Mouse (Mus musculus) midbrain, embryonic 10.5 days (tissue): ENCODE measurements around the gene Etv6. TPM values are rescaled to one million over a fixed set of nuclear protein-coding genes. Genes with fewer than 3 reads are reported as not detected.

Source experiments
- DNase-seq: peaks from one replicate; pipeline ENCODE4 v3.0.0-alpha.2; 2017; ENCODE audit warnings: low spot score
- H3K27ac ChIP-seq: fragments of 300-500 bp; sonication (generic); replicated peaks from 2 replicates; pipeline ENCODE4 v1.5.1; 2016; ENCODE audit warnings: mild to moderate bottlenecking
- H3K27me3 ChIP-seq: fragments of 300-500 bp; sonication (generic); 2 replicates; pipeline ENCODE4 v1.6.1; 2016; ENCODE audit warnings: low read depth, mild to moderate bottlenecking; ENCODE audit not compliant: poor library complexity, severe bottlenecking
- H3K36me3 ChIP-seq: fragments of 300-500 bp; sonication (generic); 2 replicates; pipeline ENCODE4 v1.6.1; 2016; ENCODE audit warnings: mild to moderate bottlenecking, moderate library complexity
- H3K4me1 ChIP-seq: fragments of 300-500 bp; sonication (generic); 2 replicates; pipeline ENCODE4 v1.6.1; 2016
- H3K4me3 ChIP-seq: fragments of 300-500 bp; sonication (generic); 2 replicates; pipeline ENCODE4 v1.5.1; 2016; ENCODE audit warnings: mild to moderate bottlenecking, moderate library complexity
- H3K9me3 ChIP-seq: fragments of 300-500 bp; sonication (generic); replicated peaks from 2 replicates; pipeline ENCODE4 v1.6.1; 2016; ENCODE audit warnings: mild to moderate bottlenecking
- WGBS: fragments of 180-500 bp; shearing (Covaris S2); methylation state at CpG from one replicate; pipeline ENCODE4 v1.1.7; 2016; 5-methylcytosine and 5-hydroxymethylcytosine counted together
- polyA plus RNA-seq: library from polyadenylated mRNA; unstranded; fragments of >200 nt; fragmentation: Nextera tagmentation; extraction: Ambion mirVana; gene quantifications from 2 replicates; pipeline ENCODE4 v1.2.1, GENCODE M21; 2016

Gene Etv6
- polyA plus RNA-seq, 1 experiment from 2014 or later, result 12.6 TPM

DNA sequence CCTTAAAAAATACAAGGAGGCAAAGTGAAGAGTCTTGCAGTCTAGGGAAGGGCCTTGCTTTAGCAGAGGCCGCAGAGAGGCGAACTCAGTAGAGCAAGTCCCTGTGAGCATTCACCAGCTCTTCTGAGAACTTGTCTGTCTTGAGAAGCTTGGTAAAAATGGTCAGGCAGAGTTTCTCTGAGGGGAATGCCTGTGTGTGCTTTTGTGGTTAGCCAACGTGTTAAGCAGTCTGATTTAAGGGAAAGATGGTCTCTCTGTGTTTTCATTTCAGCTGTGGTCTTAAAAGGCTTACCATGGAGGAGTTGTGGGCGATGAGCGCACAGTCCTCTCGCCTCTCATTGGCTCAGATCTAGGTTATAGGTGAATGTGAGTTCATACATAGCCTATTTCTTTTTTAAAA, 12.5 kb downstream of the Etv6 start:
- Histone ChIP-seq H3K36me3 (peaks cover 28% of the 10 kb centered on the region), H3K9me3 (no peaks in the 10 kb centered on the region), H3K4me1 (peaks cover 44% of the 10 kb centered on the region), H3K4me3 (no peak overlapping the region), H3K27me3 (no peaks in the 10 kb centered on the region), H3K27ac (no peak overlapping the region)
- DNase-seq, result no peak
- 94% methylated on average over 6 of the region's 6 CpGs for WGBS

DNA sequence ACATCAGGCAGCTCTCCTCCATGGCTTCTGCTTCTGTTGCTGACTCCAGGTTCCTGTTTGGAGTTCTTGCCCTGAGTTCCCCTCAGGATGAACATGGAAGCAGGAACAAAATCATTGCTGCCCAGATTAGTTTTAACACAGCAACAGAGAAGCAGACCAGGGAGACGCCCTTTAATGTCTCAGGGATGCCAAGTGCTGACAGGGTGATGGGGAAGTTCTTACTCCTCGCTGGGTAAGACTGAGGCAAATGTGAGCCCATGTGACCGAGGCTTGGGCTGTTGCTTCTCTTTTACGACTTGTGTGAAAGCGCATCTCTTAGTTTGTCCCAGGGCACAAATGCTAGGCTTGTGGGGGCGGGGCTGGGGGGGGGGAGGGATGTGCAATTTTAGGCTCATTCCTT, 13.5 kb downstream of the Etv6 start:
- DNase-seq, result no peak
- H3K9me3 ChIP-seq, result no peaks in the 10 kb centered on the region
- peaks cover 35% of the 10 kb centered on the region for H3K4me1 ChIP-seq
- no peak overlapping the region for H3K27ac ChIP-seq
- no peak overlapping the region for H3K4me3 ChIP-seq
- H3K27me3 ChIP-seq, result no peaks in the 10 kb centered on the region
- 90% methylated on average over 6 of the region's 6 CpGs for WGBS
- peaks cover 28% of the 10 kb centered on the region for H3K36me3 ChIP-seq

DNA sequence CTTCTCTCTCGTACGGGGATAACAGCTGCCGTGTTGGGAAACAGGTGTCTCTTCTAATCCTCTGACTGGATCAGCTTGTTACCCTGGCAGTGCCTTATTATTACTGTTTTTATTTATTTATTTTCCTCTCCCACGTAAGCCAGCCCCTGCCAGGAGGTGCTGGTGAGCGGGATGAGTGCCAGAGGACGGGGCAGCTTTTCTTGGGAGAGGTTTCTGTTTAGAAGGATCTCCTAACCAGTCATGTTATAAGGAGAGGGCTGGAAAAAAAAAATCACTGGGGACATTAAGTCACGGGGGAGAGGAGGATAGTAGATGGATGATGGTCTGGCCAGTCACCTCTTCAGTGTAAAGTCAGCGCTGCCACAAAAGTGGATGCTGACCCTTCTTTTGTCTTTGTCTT, 15.0 kb downstream of the Etv6 start:
- DNase-seq, result no peak
- Histone ChIP-seq H3K4me3 (no peak overlapping the region), H3K27ac (no peak overlapping the region), H3K27me3 (no peaks in the 10 kb centered on the region), H3K4me1 (peaks cover 20% of the 10 kb centered on the region), H3K9me3 (no peaks in the 10 kb centered on the region), H3K36me3 (peaks cover 35% of the 10 kb centered on the region)
- 89% methylated on average over 8 of the region's 8 CpGs for WGBS

DNA sequence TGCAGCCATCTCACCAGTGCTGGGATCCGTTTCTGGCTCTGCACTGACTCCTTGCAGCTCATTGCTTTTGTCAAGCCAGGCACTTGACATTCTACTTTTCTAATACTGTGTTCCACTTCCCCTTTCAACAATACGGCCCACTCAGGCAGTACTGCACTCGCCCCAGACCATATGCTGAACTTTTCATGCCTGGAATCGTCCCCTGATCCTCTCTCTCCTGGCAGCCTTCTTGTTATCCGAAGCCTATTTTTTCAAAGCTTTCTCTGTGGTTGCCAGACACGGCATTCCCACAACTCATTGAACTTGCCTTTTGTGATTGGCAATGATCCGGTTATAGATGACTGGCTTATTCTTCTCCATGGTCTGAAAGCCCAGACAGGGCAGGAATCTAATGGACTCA, 16.4 kb downstream of the Etv6 start:
- Histone ChIP-seq H3K4me3 (no peak overlapping the region), H3K36me3 (peaks cover 33% of the 10 kb centered on the region), H3K4me1 (peaks cover 7% of the 10 kb centered on the region), H3K27me3 (no peaks in the 10 kb centered on the region), H3K27ac (no peak overlapping the region), H3K9me3 (no peaks in the 10 kb centered on the region)
- DNase-seq, result no peak
- 85% methylated on average over 7 of the region's 7 CpGs for WGBS

DNA sequence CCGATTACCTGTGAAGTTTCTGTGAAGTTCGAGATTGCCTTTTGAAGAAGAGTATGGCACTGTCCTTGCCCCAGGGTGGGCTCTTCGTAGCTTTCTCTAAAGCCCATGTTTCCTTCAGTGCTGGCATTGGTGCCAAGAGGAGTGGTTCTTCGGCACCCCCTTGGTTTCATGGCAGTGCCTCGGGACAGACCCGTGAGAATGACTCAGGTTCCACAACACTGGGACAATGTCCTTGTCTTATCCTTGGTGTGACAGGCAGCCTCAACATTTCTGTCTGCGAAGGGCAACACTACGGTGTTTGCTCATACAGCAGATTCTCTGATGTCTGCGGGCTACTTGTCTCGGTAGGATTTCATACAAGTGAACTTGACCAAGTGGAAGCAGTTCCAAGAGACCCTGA, 17.6 kb downstream of the Etv6 start:
- DNase-seq, result no peak
- no peak overlapping the region for H3K4me3 ChIP-seq
- peaks cover 4% of the 10 kb centered on the region; the same call in 1 of the 2 replicates for H3K4me1 ChIP-seq
- no peak overlapping the region for H3K27ac ChIP-seq
- 96% methylated on average over 10 of the region's 10 CpGs for WGBS
- no peaks in the 10 kb centered on the region for H3K9me3 ChIP-seq
- H3K27me3 ChIP-seq, result no peaks in the 10 kb centered on the region
- peaks cover 23% of the 10 kb centered on the region for H3K36me3 ChIP-seq

DNA sequence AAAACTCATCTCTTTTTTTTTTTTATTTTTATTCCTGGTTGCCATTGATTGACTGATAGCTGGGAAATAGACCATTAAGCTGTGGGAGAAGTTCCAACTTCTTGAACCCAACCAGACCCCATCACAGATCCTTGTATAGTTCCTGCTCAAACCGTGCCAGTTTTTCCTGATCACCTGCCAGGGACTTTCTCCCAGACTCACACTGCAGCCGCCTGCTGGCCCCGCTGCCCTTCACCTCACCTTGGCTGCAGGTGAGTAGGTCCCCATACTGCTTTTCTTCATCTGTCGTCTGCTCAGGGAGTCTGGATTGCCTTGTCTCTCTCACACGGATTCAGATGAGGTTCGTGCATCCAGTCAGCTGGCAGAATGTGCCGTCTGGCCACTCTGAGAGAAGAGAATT, 18.1 kb downstream of the Etv6 start:
- no peak overlapping the region for H3K27ac ChIP-seq
- H3K4me3 ChIP-seq, result no peak overlapping the region
- 91% methylated on average over 7 of the region's 7 CpGs for WGBS

DNA sequence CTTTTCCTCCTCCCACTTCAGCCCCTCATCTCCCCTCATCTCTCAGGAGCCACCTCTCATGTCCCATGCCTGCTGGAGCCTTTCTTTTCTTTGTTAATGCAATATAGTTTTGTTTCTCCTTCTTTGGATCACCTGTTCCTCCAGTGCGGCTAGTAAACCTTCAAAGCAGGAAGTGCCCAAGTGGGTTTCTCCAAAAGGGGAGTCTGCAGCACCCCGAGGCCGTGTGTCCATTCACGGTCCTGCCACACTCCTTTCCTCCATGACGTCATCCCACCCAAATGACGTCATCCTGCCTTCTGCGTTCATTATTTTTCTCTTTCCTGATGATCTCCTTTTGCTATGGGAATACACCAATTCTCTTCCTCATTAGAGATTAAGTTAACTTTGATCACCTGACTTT, 20.1 kb downstream of the Etv6 start:
- Histone ChIP-seq H3K4me3 (no peak overlapping the region), H3K27ac (no peak overlapping the region)
- DNase-seq, result no peak

More for the DNA sequence above, 18.1 kb downstream of the Etv6 start:
- Histone ChIP-seq H3K36me3 (peaks cover 23% of the 10 kb centered on the region), H3K27me3 (no peaks in the 10 kb centered on the region), H3K4me1 (peaks cover 8% of the 10 kb centered on the region), H3K9me3 (no peaks in the 10 kb centered on the region)
- no peak for DNase-seq

DNA sequence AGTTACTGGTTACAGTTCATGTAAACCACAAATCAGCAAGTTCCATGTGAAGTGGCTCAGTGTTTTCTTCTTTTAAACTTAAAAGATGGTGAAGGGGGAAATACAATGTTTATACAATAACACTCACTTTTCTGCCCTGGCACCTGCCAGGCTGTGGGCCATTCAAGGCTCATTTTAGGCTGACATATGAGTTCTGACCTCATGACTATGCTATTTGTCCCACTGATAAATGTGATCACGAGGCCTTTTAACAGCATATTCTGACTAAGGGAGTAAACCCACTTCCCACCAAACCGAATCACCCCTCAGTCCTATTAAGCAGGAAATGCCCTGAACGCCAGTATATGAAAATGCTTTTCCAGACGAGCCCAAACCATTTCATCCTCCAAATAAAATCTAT, 23.0 kb downstream of the Etv6 start:
- Histone ChIP-seq H3K27me3 (no peaks in the 10 kb centered on the region), H3K27ac (no peak overlapping the region), H3K4me3 (no peak overlapping the region), H3K9me3 (no peaks in the 10 kb centered on the region), H3K36me3 (peaks cover 11% of the 10 kb centered on the region; the same call in 1 of the 2 replicates), H3K4me1 (peaks cover 29% of the 10 kb centered on the region)
- no peak for DNase-seq
- WGBS, result 85% methylated on average over 4 of the region's 4 CpGs

More for the DNA sequence above, 20.1 kb downstream of the Etv6 start:
- 96% methylated on average over 7 of the region's 7 CpGs for WGBS
- Histone ChIP-seq H3K27me3 (no peaks in the 10 kb centered on the region), H3K36me3 (peaks cover 13% of the 10 kb centered on the region), H3K4me1 (peaks cover 28% of the 10 kb centered on the region), H3K9me3 (no peaks in the 10 kb centered on the region)

DNA sequence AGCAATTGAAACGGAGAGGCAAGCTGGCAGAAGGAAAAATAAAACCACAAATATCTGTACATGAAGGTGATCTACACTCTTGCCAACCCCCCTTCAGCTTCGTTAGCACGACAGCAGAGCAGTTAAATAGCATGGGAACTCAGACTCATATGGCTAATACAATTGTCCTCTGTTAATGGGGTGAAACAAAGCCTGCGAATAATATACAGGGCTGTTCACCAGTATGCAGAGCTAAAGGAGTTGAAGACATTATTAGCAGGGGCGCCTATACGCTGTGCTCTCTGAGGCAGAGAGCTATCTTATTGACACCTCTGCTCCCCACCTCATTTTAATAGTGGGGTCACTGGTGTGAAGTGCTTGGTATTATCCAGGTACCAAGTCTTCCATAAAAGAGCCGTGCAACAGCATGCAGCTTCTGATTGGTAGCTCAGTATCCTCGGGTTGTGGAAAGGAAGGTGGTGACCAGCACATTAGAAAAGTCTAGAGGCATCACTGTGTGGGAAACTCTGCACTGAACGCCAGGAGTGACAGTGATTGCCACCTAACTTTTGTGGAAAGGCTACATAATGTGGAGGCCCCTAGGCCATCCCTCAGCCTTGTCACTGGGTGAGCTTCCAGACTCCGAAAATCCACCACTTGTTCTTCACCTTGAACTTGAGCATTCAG, 23.5 kb downstream of the Etv6 start:
- WGBS, result 85% methylated on average over 10 of the region's 10 CpGs
- no peak overlapping the region for H3K4me3 ChIP-seq
- H3K4me1 ChIP-seq, result peaks cover 29% of the 10 kb centered on the region
- DNase-seq, result no peak
- no peaks in the 10 kb centered on the region for H3K9me3 ChIP-seq
- H3K27ac ChIP-seq, result no peak overlapping the region
- H3K36me3 ChIP-seq, result peaks cover 11% of the 10 kb centered on the region; the same call in 1 of the 2 replicates
- no peaks in the 10 kb centered on the region for H3K27me3 ChIP-seq

DNA sequence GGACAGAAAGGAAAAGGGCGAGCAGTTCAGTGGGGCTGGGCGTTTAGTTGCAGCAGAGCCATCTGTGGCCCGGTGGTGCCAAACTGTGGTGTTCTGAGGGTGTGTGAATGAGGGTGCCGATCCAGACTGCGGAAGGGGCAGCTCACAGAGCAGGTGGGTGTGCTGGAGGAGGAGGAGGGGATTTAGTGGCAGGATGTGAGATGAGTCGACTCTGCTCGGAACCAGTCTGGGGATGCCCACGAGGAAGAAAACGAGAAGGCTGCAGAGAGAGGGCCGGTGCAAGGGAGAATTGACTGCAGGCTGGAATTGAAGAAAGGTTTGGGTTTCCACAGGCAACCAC, 24.0 kb downstream of the Etv6 start:
- H3K27ac ChIP-seq, result no peak overlapping the region
- DNase-seq, result no peak
- 86% methylated on average over 10 of the region's 10 CpGs for WGBS

DNA sequence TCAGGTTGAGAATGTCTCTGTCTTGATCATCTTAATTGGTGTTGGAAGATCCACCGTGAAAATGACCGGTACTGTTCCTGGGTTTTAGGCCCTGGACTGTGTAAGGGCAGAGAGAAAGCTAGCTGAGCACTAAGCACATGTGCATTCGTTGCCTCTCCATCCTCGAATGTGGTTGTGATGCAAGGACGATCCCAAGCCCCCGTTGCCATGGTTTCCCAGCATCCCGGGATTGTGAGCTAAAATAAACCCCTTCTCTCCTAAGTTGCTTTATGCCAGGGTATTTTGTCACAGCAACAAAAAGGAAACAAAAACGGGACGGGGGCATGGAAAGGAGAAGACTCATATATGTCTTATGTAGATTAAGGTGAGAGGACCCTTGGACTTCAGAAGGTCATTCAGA, 24.5 kb downstream of the Etv6 start:
- Histone ChIP-seq H3K4me3 (no peak overlapping the region), H3K27me3 (no peaks in the 10 kb centered on the region), H3K27ac (no peak overlapping the region), H3K9me3 (no peaks in the 10 kb centered on the region), H3K36me3 (peaks cover 7% of the 10 kb centered on the region; the same call in 1 of the 2 replicates), H3K4me1 (peaks cover 29% of the 10 kb centered on the region)
- no peak for DNase-seq
- WGBS, result 81% methylated on average over 9 of the region's 9 CpGs

More for the DNA sequence above, 24.0 kb downstream of the Etv6 start:
- peaks cover 29% of the 10 kb centered on the region for H3K4me1 ChIP-seq
- H3K4me3 ChIP-seq, result no peak overlapping the region
- no peaks in the 10 kb centered on the region for H3K9me3 ChIP-seq
- H3K36me3 ChIP-seq, result peaks cover 9% of the 10 kb centered on the region; the same call in 1 of the 2 replicates
- no peaks in the 10 kb centered on the region for H3K27me3 ChIP-seq

DNA sequence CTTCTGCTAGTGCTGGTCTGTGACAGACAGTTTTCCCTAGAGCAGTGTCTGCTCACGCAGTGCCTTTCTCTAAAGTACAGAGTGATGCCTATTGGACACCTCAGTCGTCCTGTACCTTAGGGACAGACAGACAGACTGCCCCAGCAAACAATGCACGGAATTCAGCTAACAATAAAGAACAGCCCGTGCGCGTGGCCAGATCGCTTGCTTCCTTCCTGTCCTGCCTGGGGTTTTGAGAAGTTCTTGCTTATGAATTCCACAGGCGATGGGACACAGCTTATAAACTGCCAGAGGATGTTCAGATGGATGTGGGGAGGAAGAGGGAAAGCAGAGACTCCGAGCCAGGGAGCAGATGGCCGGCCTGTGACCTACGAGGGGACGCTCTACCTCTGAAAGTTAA, 25.3 kb downstream of the Etv6 start:
- H3K4me1 ChIP-seq, result peaks cover 29% of the 10 kb centered on the region
- peaks cover 6% of the 10 kb centered on the region; the same call in 1 of the 2 replicates for H3K36me3 ChIP-seq
- H3K4me3 ChIP-seq, result no peak overlapping the region
- H3K9me3 ChIP-seq, result no peaks in the 10 kb centered on the region
- WGBS, result 88% methylated on average over 12 of the region's 12 CpGs
- H3K27me3 ChIP-seq, result no peaks in the 10 kb centered on the region
- H3K27ac ChIP-seq, result no peak overlapping the region
- DNase-seq, result no peak

DNA sequence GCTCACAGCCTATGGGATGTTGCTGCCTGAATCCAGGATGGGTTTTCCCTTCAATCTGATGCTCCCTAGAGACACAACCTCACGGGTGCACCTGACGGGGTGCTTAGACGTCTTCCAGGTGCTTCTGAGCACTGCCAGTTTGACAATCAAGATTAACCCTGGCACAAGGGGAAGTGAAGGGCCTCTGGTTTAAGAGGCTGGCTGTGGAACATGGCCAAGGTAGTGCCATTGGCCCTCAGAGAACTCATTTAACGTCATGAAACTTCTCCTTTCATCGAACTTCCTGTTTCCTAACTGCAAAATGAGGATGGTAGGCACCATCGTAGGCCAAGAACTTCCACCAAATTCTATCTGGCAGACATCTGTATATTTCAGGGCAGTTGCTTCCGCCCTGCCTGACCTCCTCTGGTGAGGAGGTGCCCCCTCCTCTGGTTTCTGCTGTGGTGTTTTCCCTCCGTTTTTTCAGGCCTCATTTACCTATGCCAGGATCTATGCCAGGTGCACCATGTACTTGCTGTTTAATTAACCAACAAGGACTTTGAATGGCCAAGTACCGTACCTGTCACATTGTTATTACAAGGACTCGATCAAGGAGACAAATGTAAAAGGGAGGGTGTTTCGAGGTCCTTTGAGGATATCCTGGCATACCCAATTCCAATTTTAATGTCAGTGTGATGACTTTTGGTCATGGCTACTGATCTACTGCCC, 29.7 kb downstream of the Etv6 start:
- no peak for DNase-seq
- no peak overlapping the region for H3K4me3 ChIP-seq
- no peak overlapping the region for H3K27ac ChIP-seq
- H3K36me3 ChIP-seq, result peaks cover 49% of the 10 kb centered on the region
- peaks cover 9% of the 10 kb centered on the region; the same call in 1 of the 2 replicates for H3K4me1 ChIP-seq
- no peaks in the 10 kb centered on the region for H3K27me3 ChIP-seq
- H3K9me3 ChIP-seq, result no peaks in the 10 kb centered on the region
- WGBS, result 90% methylated on average over 11 of the region's 11 CpGs
